Mouse (Mus musculus) liver, adult 2 months (tissue): ENCODE measurements around the gene Haspin. TPM values are rescaled to one million over a fixed set of nuclear protein-coding genes. Genes with fewer than 3 reads are reported as not detected.

ENCODE experiments used
- DNase-seq: peaks from one replicate; pipeline ENCODE4 v3.0.0-alpha.2; 2011; ENCODE audit warnings: low read depth, low spot score; ENCODE audit errors: extremely low read depth
- H3K27ac ChIP-seq: fragments of 200-500 bp; replicated peaks from 2 replicates; pipeline ENCODE4 v1.5.1; 2012; ENCODE audit warnings: low read depth, mild to moderate bottlenecking, control low read depth, inconsistent platforms, low read length; ENCODE audit not compliant: insufficient read depth
- H3K27me3 ChIP-seq: fragments of 200-500 bp; 2 replicates; pipeline ENCODE4 v1.6.1; 2012; ENCODE audit warnings: mild to moderate bottlenecking, moderate library complexity, low read length, inconsistent platforms; ENCODE audit not compliant: control insufficient read depth, insufficient read depth
- H3K36me3 ChIP-seq: fragments of 200-500 bp; 2 replicates; pipeline ENCODE4 v1.6.1; 2012; ENCODE audit warnings: low read length, inconsistent platforms; ENCODE audit not compliant: control insufficient read depth, insufficient read depth
- H3K4me1 ChIP-seq: fragments of 200-500 bp; 2 replicates; pipeline ENCODE4 v1.6.1; 2011; ENCODE audit warnings: low read length; ENCODE audit not compliant: control insufficient read depth, insufficient read depth
- H3K4me3 ChIP-seq: fragments of 200-500 bp; 2 replicates; pipeline ENCODE4 v1.5.1; 2011; ENCODE audit warnings: low read depth, mild to moderate bottlenecking, control low read depth, low read length, moderate library complexity; ENCODE audit not compliant: insufficient read depth
- H3K79me2 ChIP-seq: fragments of 200-500 bp; 2 replicates; pipeline ENCODE4 v1.6.1; 2012; ENCODE audit warnings: inconsistent platforms, mild to moderate bottlenecking, low read length, moderate library complexity; ENCODE audit not compliant: control insufficient read depth, insufficient read depth
- H3K9ac ChIP-seq: fragments of 200-500 bp; 2 replicates; pipeline ENCODE4 v1.6.1; 2012; ENCODE audit warnings: low read depth, mild to moderate bottlenecking, control low read depth, inconsistent platforms, low read length
- CTCF ChIP-seq: fragments of 200-500 bp; IDR thresholded peaks from 2 replicates; pipeline ENCODE4 v1.5.1; 2011; ENCODE audit warnings: low read depth, low read length, control low read depth
- POLR2A ChIP-seq: fragments of 200-500 bp; IDR thresholded peaks from 2 replicates; pipeline ENCODE4 v1.6.1; 2011; ENCODE audit warnings: low read length, control low read depth; ENCODE audit not compliant: insufficient read depth; ENCODE audit errors: extremely low read depth
- WGBS: fragments of 180-500 bp; shearing (Covaris S2); methylation state at CpG from one replicate; pipeline ENCODE4 v1.1.7; 2018; 5-methylcytosine and 5-hydroxymethylcytosine counted together
- polyA plus RNA-seq: library from polyadenylated mRNA; depleted of rRNA; stranded (reverse); fragments of >200 nt; gene quantifications from 2 replicates; pipeline ENCODE4 v1.2.3, GENCODE M21; 2012
- total RNA-seq: library from RNA; depleted of rRNA; stranded (reverse); fragments of >200 nt; gene quantifications from 2 replicates; pipeline ENCODE4 v1.2.3, GENCODE M21; 2014

The Haspin gene
- total and polyA plus RNA-seq, 2 experiments, result 0.26 to 0.55 TPM

- Histone ChIP-seq H3K4me1 (no peaks in the 10 kb centered on the region), H3K9ac (no peak overlapping the region), H3K4me3 (no peak overlapping the region), H3K27me3 (no peaks in the 10 kb centered on the region), H3K27ac (no peak overlapping the region), H3K36me3 (no peaks in the 10 kb centered on the region), H3K79me2 (no peaks in the 10 kb centered on the region)
- DNase-seq, result no peak
- no peak for TF ChIP-seq POLR2A
- TF ChIP-seq CTCF, result no peak
- 75% methylated on average over 6 of the region's 6 CpGs for WGBS
Measured at GRCm38 (mm10) chr11:73155071-73155470, 17.0 kb upstream of the Haspin start.

GRCm38 (mm10) chr11:73148209-73148608 is 10.1 kb upstream of the Haspin start:
- no peaks in the 10 kb centered on the region for H3K79me2 ChIP-seq
- no peak for DNase-seq
- no peak overlapping the region for H3K9ac ChIP-seq
- no peaks in the 10 kb centered on the region for H3K27me3 ChIP-seq
- H3K4me1 ChIP-seq, result no peaks in the 10 kb centered on the region
- 87% methylated on average over 9 of the region's 9 CpGs for WGBS
- TF ChIP-seq POLR2A (no peak), CTCF (no peak)
- H3K4me3 ChIP-seq, result no peak overlapping the region
- no peaks in the 10 kb centered on the region for H3K36me3 ChIP-seq
- H3K27ac ChIP-seq, result no peak overlapping the region

GRCm38 (mm10) chr11:73146975-73147365 is 8.9 kb upstream of the Haspin start:
- no peak overlapping the region for H3K9ac ChIP-seq
- no peak overlapping the region for H3K4me3 ChIP-seq
- H3K27ac ChIP-seq, result no peak overlapping the region
- H3K79me2 ChIP-seq, result no peaks in the 10 kb centered on the region
- no peaks in the 10 kb centered on the region for H3K4me1 ChIP-seq
- WGBS, result 81% methylated on average over 7 of the region's 7 CpGs
- no peaks in the 10 kb centered on the region for H3K36me3 ChIP-seq
- H3K27me3 ChIP-seq, result no peaks in the 10 kb centered on the region
- TF ChIP-seq CTCF (no peak), POLR2A (no peak)
- no peak for DNase-seq

DNA sequence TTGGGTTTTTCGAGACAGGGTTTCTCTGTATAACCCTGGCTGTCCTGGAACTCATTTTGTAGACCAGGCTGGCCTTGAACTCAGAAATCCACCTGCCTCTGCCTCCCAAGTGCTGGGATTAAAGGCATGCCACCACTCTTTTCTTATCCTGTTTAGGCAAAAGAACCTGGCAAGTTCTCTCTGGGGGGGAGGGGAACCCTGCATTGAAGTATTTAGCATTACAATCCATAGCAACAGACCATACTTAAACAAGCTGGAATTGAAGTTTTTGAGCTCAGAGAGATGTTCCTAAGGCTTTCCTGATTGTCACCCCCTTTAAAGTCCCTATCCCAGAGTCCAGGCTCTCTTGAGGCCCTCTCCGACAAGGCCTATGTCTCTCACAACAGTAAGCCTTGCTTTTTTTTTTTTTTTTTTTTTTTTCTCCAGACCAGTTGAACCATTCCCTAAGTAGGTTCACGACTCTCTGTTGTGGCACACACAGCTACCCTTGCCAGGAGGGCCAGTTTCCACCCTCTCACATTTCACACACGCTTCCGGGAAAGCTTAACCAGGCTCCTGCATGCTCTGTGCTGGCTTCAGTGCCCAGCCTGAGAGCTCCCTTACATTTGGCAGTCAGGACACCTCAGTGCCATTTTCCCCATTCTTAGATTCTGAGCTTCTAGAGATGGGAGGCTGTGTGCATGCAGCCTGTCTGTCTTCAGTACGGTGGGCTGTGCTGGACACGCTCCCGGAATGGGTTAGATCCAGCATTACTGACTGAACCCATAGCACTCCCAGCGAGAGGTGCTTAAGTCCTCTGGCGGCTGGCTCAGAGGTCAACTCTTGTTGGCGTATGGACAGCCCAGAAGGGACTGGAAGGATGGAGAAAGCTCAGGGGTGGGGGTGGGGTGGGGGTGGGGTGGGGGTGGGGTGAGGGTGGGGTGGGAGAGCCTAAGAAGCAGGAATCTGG is 8.2 kb upstream of the Haspin start:
- WGBS, result 80% methylated on average over 11 of the region's 11 CpGs
- no peak for DNase-seq
- no peak for TF ChIP-seq POLR2A
- no peak for TF ChIP-seq CTCF
- Histone ChIP-seq H3K36me3 (no peaks in the 10 kb centered on the region), H3K27me3 (no peaks in the 10 kb centered on the region), H3K4me3 (no peak overlapping the region), H3K9ac (no peak overlapping the region), H3K79me2 (no peaks in the 10 kb centered on the region), H3K27ac (no peak overlapping the region), H3K4me1 (no peaks in the 10 kb centered on the region)

- Histone ChIP-seq H3K27me3 (no peaks in the 10 kb centered on the region), H3K36me3 (no peaks in the 10 kb centered on the region), H3K4me1 (no peaks in the 10 kb centered on the region), H3K9ac (no peak overlapping the region), H3K4me3 (no peak overlapping the region), H3K79me2 (no peaks in the 10 kb centered on the region), H3K27ac (no peak overlapping the region)
- 78% methylated on average over 1 of the region's 1 CpGs for WGBS
- DNase-seq, result no peak
- TF ChIP-seq CTCF, result no peak
- TF ChIP-seq POLR2A, result no peak
Measured at GRCm38 (mm10) chr11:73144261-73144681, 6.2 kb upstream of the Haspin start.

DNA sequence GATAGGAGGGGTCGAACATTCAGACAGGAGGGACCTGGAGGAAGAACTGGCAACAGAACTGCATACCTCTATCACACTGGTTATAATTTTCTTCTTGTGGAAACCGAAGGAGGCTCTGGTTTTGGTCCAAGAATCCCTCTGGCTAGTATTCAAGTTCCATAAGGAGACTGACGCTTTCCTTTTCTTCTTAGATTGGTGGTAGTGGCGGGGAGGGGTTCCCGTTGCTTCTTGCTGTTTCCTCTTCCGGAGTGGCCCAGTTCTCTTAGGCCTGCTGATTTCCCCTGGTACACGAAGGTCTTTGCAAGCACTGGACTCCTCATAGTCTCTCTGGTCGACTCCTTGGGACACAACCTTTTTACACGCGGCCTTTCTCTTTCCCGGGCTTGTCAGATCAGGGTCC is 978 bp downstream of the Haspin start:
- no peak for TF ChIP-seq POLR2A
- no peak for TF ChIP-seq CTCF
- DNase-seq, result no peak
- 0 out of 2 replicates have a peak, but pooled peaks cover 3% of the 10 kb centered on the region for H3K79me2 ChIP-seq
- peak overlapping the region; percentile 72 for H3K9ac ChIP-seq
- 35% methylated on average over 11 of the region's 11 CpGs for WGBS
- no peaks in the 10 kb centered on the region for H3K36me3 ChIP-seq
- no peaks in the 10 kb centered on the region for H3K27me3 ChIP-seq
- H3K4me1 ChIP-seq, result peaks cover 4% of the 10 kb centered on the region; the same call in 1 of the 2 replicates
- no peak overlapping the region for H3K27ac ChIP-seq
- peak overlapping the region; percentile 77 for H3K4me3 ChIP-seq
